Mouse (Mus musculus): ENCODE measurements at regions not wholly inside any gene's neighbourhood (a gene's known extent, or its start where the extent isn't known, plus 50 kb on each side); places are given as distances from the start of the nearest gene placed in this dataset.

DNA sequence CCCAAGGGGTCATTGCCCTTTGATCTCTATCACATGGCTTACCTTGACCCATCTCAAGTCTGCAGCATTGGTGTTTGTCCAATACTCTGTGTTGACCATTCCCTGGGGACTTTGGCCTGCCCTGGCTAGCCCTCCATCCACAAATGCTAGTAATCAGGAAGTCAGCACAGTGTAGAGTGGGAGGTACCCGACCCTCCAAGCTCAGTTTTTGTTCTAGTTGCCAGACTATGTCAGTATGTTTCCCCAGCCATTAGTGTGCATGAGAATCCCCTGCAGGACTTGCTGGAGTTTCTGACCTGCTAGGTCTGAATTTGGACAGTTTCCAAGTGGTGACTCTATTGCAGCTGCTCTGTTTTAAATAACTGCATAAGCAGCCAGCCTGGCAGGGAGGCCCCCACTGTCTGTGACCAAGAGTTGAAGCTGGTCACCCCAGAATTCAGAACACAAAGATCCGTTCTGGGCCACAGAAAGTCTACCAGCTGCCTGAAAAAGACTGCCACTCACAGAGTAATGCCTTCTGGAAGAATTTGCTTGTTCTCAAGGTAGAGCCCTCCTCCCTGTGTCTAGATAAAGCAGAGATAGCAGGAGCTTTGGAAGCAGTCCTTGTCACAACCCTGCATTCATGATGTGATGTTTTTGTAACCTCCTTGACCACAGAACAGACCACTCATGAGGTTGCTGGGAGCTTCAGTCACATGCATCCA lies 118.0 kb upstream of the Slc22a23 start:
- no peak for DNase-seq (ENCODE audit: low read depth, low spot score)

DNA sequence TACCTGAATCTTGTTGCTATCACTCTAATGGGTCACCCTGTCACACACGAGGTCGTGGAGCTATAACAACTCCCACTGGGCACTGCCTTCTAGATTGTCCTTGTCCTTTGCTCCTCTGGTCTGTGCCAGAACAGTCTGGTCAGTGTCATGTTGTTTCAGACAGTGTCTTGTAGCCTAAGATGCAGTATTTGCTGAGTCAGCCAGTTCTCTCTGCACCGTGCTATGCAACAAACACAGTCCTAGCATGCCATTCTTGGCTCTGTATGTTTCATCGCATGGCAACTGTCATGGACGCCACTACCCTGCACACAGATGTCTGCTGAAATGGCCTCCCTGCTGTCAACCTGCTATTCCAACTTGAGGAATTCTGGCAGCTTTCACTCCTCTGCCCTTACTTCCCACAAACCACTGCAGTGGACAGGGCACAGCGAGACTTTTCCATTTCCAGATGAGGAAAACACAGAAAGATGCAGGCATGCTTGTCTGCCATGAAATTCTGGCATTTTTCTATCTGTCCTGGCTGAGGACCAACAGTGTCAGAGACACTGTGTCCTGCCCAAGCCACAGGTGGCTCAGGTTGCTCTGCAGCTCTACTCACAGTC lies 117.3 kb upstream of the Slc22a23 start:
- DNase-seq (ENCODE audit: low read depth, low spot score), result no peak

DNA sequence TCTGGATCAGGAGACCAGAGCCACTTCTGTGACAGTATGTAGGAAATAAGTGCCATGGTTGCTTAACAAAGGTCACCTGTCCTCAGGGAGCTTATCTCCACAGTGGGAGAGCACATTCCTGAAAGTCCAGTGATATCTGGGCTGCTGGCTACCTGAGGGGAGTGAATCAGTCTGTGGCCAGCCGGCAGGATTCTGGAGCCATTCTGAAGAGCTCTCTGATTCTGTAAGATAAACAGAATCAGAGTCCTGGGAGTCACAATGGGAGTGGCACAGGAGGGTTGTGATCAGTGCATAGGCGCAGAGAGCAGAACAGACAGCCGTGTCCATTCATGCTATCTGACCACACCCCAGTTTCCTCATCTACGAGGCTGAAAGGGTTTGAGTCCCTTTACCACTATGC lies 116.0 kb upstream of the Slc22a23 start:
- DNase-seq (ENCODE audit: low read depth, low spot score), result no peak

DNA sequence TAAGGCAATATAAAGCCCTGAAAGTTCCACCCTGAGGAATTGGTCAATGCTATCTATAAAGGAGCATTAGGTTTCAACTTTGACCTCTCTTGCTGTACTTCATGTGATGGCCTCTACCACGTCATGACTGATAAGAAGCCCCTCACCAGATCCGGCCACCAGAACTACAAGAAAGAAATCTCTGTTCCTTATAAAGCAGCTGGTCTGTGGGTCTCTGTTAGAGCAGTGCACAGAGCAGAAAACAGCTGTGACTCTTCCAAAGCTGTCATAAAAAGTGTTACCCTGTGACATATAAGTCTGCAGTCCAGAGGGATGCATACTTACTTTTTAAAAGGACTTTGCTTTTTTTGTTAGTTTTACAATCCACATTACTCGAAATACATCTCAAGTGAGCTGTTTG lies 111.1 kb upstream of the Slc22a23 start:
- DNase-seq (ENCODE audit: low read depth, low spot score), result no peak

DNA sequence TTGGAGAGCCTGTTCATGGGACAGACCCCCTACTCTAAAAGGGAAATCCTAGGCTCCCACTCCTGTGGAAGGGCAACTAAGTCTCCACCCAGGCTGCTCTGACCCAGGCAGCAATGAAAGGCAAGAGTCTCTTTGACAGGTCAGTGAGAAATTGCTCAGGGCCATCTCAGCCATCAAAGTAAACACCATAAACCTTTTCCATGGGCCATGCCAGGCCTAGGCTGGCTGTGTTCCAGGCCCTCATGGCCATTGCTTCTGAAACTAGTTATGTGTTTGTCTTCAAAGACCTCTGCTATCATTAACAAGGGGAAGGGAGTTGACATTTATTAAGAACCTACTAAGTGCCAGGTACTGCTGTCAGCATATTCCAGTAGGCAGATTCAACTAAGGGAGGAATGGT lies 101.8 kb upstream of the Slc22a23 start:
- no peak for DNase-seq (ENCODE audit: low read depth, low spot score)

DNA sequence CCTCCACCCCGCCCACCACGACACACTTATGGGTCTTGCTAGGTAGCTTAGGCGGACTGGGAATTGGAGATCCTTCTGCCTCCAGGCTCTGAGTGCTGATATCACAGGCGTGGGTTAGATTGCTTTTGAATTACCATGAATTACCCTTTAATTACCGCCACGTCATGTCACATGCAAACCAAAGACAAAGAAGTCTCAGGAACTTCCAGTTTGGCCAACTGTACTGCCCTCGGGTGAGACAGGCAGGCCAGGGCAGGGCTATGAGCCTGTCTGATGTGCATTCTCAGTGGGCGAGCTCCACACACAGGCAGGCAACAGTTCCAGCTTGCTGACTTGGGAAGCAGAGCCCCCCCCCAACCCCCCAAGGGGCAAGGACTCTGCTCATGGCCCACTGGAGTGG lies 101.3 kb upstream of the Slc22a23 start:
- no peak for DNase-seq (ENCODE audit: low read depth, low spot score)

DNA sequence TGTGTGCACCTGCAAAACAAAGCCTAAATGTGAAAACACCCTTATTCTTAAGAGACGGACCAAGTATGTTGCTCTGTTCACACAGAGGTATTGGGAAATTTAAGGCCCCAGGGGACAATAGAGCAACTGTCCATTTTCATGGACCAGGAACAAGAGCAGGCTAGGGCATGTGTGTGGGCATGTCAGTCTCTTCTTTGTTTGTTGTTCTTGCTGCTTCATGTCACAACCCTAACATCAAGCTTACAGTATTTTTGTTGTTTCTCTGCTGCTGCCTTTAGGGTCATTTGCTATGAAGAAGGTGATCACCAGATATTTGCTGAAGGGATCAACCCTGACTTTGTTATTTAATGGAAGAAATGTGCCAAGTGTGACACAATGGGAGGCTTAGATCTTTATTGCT lies 96.4 kb upstream of the Slc22a23 start:
- DNase-seq (ENCODE audit: low read depth, low spot score), result no peak

DNA sequence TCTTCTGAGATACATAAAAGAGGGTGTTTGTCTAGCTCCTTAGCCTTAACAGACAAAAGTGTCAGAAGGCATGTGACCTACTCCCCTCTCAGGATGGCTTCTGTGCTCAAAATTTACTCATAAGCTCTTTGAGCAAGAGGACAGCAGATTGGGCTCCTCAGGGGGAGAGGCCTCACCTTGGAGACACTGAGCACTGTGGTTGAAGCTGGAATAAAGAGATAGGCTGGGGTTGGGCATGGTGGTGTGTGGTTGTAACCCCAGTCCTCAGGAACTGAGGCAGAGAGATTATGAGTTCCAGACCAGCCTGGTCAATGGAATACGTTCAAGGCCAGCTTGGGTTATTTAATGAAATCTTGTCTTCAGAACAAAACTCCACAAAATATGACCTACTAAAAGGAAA lies 82.5 kb upstream of the Slc22a23 start:
- no peak for DNase-seq (ENCODE audit: low read depth, low spot score)

DNA sequence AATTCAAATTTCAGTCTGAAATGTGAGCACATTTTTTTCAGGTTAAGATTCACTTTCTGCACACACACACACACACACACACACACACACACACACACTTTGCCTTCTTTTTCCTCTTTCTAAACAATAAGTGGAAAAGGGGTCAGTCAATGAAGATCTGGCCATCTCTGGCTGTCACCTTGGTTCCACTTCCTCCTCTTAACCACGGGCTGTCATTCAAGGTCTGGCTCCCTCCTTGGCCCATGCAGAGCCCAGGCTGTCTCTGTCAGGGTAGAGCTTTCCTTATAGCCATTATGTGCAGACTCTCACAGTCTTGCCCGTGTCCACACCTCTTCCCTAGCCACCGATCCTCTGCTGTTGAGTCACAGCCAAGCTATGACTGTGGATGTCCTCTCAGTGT lies 79.9 kb upstream of the Slc22a23 start:
- DNase-seq (ENCODE audit: low read depth, low spot score), result no peak

DNA sequence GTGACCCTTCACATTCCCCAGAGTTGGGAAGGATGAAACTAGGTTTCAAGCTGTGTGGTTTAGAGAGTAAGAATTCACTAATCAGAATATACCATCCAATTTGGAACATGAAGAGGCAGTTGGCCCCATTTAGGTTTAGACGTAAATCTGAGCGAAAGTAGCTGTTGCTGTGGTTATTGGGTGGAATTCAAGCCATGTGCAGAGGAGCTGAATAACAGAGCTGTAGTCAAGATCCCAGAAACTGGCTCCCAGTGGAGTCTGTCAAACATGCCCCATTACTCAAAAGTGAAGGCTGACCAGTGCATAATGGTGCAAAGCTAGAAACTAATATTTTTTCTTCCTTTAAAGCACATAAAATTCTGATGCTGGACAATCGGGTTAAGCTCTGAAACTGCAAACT lies 76.7 kb upstream of the Slc22a23 start:
- DNase-seq (ENCODE audit: low read depth, low spot score), result no peak

DNA sequence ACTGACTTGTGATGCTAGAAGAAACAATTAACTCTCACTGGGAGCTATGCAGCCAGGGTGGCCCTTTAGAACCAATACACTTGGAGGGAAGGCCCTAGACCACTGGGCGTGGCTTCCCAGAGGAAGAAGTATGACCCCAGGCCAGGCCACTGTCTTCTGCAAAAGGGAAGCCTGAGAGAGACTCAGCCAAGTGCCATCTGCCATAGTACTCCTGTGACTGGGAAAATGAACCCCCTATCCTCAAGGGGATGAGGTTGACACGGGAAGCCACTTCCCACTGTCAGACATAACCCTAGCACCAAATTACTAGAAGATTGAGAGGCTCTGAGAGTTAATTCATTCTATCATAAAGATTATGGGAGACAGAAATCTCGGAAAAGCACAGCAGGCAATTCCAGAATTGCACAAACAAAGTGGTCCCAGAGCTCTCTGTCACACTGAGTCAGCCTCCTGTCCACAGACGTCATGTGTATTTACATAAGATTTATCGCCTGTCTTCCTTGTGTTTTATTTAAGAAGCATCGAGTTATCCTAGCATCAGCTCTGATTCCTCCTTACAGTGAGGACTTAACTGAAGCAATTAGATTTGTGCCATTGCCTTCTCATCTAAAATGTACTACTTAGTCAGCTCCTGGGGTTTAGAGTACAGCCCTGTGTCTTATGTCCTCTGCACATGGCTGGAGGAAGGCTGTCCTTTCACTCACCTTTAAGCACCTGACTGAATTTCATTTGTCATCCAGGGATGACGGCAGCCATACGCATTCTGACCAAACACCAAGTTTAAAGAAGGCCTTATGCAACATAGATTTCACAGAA lies 75.6 kb upstream of the Slc22a23 start:
- DNase-seq (ENCODE audit: low read depth, low spot score), result no peak

DNA sequence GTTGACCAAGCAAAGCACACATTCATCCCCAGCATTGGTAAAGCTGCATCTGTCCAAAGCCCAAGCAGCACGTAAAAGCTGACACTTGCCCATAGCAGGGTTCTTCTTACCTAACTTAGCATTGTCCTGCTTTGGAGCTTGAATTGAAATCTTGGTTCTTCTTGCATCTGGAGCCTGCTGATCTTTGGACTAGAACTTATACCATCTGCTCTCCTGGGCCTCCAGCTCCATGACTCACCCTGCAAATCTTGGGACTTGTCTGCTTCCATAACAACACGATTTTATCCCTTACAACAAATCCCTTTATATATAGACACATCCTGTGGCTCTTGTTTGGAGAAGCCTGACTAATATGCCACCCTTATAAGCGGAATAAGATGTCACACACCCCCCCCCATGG lies 74.1 kb upstream of the Slc22a23 start:
- no peak for DNase-seq (ENCODE audit: low read depth, low spot score)

DNA sequence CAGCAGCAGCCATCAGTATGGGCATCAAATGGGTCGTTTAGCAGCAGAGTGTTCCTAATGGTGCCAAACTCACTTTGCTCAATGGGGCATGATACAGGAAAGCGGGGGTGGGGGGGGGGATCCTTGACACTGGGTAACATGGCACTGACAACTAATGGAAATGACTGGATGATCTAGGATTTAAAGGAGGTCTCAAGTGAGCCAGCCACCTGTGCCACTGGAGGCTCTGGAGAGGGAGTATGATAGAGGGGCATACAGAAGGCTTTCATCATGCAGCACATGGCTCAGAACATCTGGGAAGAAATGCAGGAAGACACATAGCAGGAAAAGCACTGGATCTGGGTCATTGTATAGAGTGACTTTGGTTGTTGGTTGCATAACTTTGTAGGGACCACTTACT lies 71.6 kb upstream of the Slc22a23 start:
- no peak for DNase-seq (ENCODE audit: low read depth, low spot score)

DNA sequence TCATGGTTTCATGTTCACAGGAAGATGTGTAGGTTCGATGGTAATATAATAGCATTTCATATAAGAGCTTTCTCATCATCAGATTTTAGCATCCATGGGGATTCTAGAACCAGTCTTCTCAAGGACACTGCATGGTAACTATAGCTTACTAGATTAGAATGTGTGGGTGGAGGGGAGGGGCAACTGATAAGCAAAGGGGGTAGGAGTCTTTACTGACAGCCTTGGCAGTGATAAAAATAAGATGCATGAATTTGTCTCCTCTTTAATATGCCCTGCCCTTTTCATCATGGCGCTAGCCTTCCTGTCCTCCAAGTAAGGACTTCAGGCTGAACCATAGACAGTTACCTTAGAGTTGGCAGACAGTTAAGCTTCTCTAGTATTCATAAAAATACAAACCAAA lies 69.6 kb upstream of the Slc22a23 start:
- no peak for DNase-seq (ENCODE audit: low read depth, low spot score)

DNA sequence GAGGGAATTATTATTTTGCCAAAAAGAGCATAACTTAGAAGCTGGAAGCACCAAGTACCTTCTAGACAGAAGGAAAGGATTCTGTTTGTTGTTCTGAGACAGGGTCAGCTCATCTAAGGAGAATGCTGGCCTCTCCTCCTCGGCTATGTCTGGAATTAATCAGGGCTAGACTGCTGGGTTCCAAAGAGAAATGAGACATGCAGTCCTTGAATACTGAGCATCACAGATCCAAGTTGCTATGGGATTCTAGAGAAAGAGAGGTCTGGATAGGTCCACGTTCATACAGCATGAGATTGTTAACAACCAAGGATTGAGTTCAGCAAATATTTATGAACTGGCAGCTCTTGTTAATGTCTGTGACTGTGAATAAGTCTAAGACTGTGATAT lies 63.7 kb upstream of the Slc22a23 start:
- no peak for DNase-seq (ENCODE audit: low read depth, low spot score)

DNA sequence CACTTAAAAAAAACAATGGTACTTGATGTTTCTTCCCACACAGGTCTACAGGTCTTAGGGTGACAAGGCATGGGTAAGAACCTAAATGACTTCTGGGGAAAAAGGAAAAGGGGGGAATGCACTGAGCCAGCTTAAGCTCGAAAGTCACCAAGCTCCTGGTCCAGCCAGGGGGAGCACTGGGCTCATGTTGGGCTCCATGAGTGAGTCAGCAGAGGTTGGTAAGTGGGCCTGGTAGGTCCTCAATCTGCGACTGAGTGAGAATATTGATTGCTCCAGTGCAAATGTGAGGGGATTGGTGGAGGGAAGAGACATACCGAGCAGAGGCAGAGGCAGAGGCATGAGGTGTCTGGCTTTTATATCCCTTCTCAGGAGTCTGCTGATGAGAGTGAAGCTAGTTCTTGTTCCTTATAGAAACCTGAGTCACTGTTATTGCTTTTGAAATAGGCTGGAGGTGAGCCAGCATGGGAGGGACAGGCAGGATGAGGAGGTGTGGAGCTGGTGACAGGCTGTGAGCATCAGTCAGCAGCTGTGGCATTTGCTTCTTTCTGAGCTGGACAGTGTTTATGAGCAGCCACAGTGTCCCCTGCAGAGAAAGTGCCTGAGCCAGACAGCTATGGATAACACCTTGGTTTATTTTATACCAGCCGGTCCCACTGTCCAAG lies 63.2 kb upstream of the Slc22a23 start:
- DNase-seq (ENCODE audit: low read depth, low spot score), result no peak

DNA sequence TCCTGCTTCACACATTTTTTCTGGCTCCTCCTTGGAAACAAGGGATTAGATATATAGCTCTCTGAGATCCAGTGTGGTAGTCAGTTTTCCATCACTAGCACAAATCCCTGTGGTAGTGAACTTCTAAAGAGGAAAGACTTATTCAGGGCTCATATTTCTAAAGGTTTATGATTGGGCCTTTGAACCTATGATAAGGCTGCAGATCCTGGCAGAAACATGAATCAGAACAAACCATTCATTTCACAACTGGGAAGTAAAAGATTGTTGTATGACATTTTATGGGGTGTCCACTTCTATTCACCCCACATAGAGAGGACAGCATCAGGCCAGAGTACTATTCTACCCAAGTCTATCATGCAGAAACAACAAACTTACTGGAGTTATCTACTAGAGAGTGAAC lies 61.3 kb upstream of the Slc22a23 start:
- DNase-seq (ENCODE audit: low read depth, low spot score), result no peak

DNA sequence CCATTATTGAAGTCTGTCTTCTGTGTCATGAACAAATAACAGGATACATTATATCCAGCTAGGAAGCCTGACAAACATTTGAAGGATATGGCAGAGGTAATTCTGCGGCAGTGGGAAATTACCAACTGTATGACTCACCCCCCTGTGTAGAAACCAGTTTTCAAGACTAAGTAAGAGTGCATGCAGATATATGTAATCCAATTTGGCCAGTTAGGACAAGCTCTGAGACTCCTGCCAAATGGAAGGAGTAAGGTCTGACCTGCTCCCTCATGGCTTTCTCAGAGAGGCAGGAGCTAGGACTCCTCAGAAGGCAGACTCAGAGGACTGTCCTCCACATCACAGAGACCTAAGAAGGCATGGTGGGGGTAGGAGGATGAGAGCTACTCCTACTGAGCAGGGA lies 57.6 kb upstream of the Slc22a23 start:
- no peak for DNase-seq (ENCODE audit: low read depth, low spot score)

DNA sequence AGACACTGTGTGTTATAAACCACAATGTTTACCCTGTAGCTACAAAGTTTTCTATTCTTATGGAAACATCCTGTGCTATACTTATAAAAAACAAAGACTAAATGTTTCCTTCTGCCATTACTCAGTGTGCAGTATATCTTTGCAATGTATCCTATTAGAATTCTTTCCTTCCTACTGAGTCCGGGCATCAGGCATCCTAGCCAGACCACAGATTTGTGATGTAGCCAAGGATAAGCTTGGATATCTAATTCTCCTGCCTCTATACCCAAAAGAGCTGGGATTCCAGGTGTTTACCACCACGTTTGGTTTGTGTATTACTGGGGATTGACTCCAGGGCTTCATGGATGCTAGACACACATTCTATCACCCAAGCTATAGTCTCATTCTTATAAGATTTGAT lies 56.0 kb upstream of the Slc22a23 start:
- no peak for DNase-seq (ENCODE audit: low read depth, low spot score)

DNA sequence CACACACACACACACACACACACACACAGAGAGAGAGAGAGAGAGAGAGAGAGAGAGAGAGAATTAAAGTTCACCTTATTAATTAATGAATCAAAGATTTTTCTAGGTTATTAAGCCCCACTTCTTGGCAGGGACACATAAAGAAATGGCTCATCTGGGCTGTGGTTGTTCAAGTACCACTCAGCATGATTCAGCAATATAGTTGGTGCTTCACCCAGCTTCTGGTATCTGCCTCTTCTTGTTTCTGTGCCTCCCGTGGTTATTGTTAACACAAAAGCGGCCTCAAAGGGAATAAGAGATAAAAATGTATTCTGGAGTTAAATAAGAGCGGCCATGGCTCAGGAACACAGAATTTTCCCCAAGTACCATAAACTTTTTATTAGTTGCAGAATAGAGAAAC lies 53.9 kb upstream of the Slc22a23 start:
- DNase-seq (ENCODE audit: low read depth, low spot score), result no peak

DNA sequence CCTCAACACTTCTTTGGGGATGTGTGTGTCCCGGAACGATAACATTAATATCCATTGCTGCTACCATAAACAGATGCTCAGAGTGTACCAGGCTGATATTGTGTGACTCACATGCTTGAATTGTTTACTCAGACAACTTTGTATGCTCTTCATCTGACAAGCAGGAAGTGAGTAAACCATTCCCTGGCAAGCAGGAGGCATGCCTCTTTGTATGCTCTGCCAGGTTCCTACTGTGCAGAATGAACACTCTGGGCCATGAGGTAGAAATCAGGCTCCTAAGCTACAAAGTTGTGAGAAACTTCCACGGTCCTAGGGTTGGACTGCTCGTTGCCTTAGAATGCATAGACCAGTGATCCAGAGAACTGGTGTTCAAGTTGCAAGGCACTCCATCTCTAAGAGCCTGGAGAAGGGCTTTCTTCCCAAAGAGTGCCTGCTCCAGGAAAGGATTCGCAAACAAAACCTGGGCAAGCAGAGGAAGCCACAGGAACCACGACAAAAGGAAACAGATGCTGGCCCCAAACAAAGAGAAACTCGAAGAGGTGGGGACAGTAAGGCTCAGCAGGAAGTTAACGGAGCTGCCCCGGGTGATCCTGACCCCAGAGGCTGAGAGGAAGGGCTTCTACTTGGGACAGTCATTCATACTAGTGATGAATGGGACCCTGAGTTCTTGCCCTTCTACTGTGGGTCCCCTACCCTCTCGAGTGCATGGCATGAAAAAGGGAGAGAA lies 53.2 kb upstream of the Slc22a23 start:
- no peak for DNase-seq (ENCODE audit: low read depth, low spot score)

DNA sequence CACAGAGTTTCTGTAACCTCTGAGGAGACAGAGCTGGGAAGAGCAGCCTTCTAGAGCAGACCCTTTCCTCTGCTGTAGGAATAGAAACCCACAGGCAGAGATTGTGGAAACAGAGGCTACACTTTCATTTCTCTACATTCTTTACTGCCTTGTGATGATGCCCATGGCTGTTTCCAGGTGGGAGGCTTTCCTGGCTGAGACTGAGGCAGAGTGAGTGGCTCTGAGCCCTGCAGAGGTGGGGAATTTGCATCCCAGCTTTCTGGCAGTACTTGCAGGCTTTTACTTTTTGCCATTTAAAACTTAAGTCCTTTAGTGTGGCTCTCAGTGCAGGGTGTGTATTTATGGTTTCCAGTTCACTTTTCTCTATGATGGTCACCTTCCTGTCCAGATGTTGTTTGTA lies 50.5 kb upstream of the Slc22a23 start:
- no peak for DNase-seq (ENCODE audit: low read depth, low spot score)

Data from retina, postnatal 7 days (tissue).